Mouse (Mus musculus) embryo, embryonic 11.5 days (tissue): ENCODE results near the gene Kdelc2.

Experiments
- DNase-seq: peaks from one replicate; pipeline ENCODE4 v3.0.0-alpha.2; 2012; ENCODE audit warnings: low read depth, low spot score

The Kdelc2 gene

GRCm38 (mm10) chr9:53383951-53384866 is at the start of gene Kdelc2:
Gene Kdelc2, plus strand, starts transcription at chr9:53384025.
- DNase-seq = peak; percentile 73

GRCm38 (mm10) chr9:53335131-53335530 is 48.7 kb upstream of the Kdelc2 start:
- DNase-seq = no peak

- no peak for DNase-seq
These were observed 44.2 kb upstream of the Kdelc2 start for GRCm38 (mm10) chr9:53339603-53340002.

DNA sequence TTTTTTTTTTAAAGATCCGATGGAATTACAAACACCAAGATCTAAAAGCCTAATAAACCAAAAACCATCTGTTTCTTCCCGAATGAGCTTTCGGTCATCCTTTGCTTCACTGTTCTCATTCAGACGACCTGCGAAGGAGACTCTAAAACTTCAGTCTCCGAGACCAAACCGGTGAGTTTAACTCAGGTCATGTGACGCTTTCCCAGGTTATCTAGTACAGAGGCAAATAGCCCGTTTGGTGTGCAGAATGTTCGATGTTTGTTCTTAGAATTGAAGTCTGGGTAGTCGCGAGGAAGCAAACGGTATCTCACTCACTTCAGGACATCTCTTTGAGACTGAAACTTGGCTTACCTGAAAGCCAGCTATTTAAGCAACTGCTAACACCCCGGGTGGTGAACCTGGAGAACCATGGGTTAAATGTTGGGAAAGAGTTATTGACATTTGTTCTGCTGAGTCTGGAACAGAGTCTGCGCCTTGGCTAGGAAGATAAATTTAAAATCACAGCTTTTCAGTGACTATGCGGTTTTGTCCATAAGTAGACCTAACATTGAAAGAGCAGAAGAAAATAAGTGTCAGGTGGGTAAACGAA is 43.4 kb upstream of the Kdelc2 start:
- no peak for DNase-seq

- DNase-seq = no peak
These were observed 42.9 kb upstream of the Kdelc2 start for GRCm38 (mm10) chr9:53340969-53341368.

- no peak for DNase-seq
These were observed 41.8 kb upstream of the Kdelc2 start for GRCm38 (mm10) chr9:53341981-53342380.

DNA sequence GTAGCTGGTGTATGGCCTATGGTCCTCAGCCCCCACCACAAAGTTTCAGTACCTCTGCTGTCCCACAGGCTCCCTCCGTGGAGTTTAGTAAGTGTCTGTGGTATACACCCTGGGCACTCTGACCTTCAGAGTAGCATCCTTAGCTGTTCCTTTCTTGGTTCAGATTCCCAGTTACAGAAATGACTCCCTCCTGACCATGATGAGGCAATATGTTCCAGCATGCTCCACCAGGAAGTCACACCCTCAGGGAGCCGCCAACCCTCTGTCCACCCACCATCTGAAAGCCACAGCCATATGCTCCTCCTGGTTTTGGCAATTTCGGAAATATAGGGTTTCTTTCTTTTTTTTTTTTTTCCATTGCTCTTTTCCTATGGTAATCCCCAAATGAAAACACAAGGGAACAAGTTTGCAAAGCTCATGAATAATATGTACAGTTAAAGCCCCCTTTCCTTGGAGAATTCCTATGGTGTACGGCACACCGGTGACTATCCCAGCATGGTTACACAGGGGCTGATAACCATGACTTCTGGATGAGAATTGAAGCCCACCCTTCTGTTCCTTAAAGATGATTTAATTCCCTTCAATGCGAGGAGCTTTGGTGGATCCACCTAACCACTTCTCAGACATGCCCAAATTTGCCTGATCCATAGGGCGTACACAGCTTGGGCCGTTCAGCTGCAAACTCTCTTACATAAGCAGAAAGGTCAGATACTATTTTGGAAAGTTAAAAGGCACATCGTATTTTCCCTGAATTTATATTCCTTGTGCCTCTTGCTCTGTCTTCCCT is 39.0 kb upstream of the Kdelc2 start:
- DNase-seq = no peak

- DNase-seq = no peak
These were observed 38.1 kb upstream of the Kdelc2 start for GRCm38 (mm10) chr9:53345728-53346127.

GRCm38 (mm10) chr9:53346402-53346801 is 37.4 kb upstream of the Kdelc2 start:
- DNase-seq = no peak

DNA sequence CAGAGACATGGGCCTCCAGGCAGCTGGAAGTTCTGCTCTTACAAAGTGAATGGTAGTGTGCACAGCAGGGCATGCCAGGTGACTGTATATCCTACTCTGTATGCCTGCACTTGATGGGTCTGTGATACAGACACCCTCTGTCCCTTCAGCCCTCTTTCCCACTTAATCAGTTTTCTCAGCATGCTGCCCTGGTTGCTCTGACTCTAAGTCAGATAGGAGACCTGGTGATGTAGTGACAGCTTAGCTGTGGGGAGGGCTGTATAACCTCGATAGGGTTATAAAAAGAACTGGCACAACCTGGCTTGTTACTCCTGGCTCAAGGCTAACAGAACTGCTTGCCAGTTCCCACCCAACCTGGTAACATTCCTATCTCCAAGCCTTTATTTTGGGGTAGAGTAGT is 34.6 kb upstream of the Kdelc2 start:
- DNase-seq = no peak

- DNase-seq = no peak
These were observed 33.5 kb upstream of the Kdelc2 start for GRCm38 (mm10) chr9:53350331-53350730.

- DNase-seq = no peak
These were observed 31.9 kb upstream of the Kdelc2 start for GRCm38 (mm10) chr9:53351899-53352298.

- DNase-seq = no peak
These were observed 30.7 kb upstream of the Kdelc2 start for GRCm38 (mm10) chr9:53353161-53353560.

- no peak for DNase-seq
These were observed 27.3 kb upstream of the Kdelc2 start for GRCm38 (mm10) chr9:53356219-53357155.

GRCm38 (mm10) chr9:53371339-53371738 is 12.5 kb upstream of the Kdelc2 start:
- no peak for DNase-seq

DNA sequence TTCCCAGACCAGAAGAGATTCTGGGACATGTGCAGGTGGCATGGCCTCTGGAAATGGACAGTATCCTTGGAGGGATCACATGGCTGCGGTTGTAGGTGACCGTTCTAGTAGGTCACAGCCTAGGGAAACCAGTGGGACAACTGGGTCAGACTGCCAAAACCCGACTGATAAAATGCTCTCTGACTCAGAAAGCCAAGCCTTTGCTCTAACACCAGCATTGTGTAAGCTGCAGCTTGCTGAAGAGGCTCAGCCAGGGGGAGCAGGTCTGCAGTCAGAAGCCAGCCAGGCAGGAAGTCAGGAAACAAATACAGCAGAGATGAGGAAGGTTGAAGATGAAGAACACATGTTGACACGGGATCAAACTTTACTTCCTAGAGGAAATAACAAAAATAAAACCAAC is 7.9 kb upstream of the Kdelc2 start:
- no peak for DNase-seq

DNA sequence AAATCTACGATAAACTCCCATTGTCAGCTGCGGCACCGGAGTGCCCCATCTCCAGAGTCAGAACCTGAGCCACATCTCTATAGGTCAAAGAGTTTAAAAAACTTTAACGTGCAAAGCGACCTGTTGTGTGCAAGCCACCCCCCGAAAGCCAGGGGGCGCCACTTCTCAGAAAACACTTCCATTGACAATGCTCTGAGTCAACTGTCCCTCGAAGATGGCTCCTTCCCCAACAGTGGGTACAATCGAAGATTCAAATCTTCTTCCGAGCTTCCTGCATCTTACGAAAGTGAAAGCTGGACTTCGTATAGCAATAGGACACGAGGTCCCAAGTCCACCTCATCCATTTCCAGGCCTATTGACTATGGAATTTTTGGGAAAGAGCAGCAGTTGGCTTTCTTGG is 7.0 kb upstream of the Kdelc2 start:
- DNase-seq = no peak

DNA sequence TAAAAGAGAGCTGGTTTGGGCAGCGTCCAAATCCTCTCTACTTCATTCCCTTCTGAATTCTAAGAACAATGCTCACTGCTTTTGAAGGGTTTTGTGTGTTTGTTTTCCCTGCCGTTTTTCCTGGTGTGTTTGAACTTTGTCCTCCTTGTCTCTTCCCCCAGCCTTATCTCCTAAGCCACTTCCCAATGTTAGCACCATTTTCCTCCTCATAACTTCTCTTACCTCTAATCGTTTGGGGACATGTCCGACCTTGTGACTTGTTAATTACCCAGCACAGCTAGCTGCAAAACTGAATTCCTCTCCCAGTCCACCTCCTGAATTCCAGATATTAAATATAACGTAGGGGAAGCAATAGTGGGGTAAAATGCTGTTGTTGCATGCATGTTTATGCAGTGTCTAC is 6.2 kb upstream of the Kdelc2 start:
- DNase-seq = no peak

- DNase-seq = no peak
These were observed 5.7 kb upstream of the Kdelc2 start for GRCm38 (mm10) chr9:53378171-53378570.

DNA sequence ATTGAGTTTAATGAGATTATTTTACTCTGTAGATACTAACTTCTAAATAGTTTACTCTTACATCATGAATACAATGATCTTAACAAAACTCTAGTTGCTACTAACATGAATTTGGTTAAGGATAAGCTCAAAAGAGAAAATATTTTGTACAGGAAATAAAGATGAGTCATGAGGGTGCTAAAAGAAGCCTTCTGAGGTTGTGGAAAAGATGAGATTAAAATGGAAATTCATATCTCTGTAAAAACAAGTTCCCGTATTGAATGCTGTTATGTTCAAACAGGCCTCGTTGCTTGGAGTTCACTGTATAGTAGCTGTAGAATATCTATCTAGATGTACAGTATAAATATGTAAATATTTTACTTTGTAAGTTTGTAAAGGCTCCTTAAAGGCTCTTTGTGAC is 3.2 kb upstream of the Kdelc2 start:
- DNase-seq = no peak

GRCm38 (mm10) chr9:53381113-53381615 is 2.7 kb upstream of the Kdelc2 start:
- no peak for DNase-seq
